Mouse (Mus musculus): ENCODE data around the gene Cpz.

The Cpz gene

GRCm38 (mm10) chr5:35530442-35530841 lies 4.9 kb upstream of the Cpz start:
- no peak for DNase-seq (ENCODE audit: low spot score)

DNA sequence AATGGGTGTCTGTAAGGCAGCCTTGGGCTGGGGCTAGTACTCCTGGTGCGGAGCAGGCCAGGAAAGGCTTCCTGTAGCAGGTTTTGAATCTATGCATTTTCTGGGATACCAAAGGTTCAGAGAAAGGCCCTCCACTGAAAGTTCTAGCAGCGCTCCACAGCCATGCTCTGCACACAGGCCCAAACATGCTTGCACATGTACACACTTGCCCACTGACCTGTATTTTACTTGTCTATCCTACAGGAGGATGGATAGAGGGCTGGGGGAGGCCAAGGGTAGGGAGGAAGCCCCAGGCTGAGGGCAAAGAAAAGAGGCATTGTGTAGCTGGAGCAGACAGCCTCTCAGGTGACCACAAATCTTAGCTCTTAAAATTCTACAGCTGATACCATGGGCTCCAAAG lies 1.1 kb downstream of the Cpz start:
- no peak for DNase-seq (ENCODE audit: low spot score)

- DNase-seq (ENCODE audit: low spot score), result peak; percentile 33
These were observed 1.8 kb downstream of the Cpz start for GRCm38 (mm10) chr5:35523735-35524134.

GRCm38 (mm10) chr5:35516781-35517180 lies 8.7 kb downstream of the Cpz start:
- no peak for DNase-seq (ENCODE audit: low spot score)

GRCm38 (mm10) chr5:35510589-35510988 lies 14.9 kb downstream of the Cpz start:
- DNase-seq (ENCODE audit: low spot score), result peak; percentile 38

DNA sequence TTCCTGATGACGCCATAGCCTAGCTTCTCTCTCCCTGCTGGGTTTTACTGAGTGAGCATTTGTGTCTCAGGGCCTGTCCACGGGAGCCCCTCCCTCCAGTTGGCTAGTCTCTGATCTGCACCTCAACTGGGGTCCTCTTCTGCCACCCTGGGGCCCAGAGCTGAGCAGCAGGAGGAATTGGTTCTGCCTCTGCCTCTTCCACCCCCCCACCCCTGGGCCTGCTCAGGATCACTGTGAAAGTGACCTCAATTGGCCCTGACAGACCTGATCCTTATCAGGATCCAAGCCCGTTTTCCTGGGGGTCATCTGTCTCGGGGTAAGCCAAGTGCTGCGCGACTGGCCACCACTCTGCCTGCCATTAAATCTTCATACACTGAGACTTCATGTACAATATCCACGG lies 20.5 kb downstream of the Cpz start:
- DNase-seq (ENCODE audit: low spot score), result no peak

DNA sequence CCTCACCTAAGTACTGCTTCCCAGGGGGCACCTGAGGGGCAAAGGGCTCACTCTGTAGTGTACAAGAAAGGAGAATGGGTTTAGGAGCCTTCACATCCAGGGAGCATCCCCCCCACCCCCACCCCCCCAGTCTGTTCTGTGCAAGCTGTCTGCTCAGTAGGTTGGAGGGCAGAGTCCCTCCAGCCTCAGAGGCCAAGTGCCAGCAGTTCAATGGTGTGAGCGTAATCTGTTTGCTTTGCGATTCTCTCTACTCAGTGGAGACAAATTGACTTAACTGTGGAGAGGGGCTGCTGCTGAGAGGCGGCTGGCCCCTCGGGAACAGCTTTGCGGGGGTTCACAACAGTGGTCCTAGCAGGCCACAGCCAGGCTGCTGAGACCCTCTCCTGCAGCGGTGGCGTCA lies 28.2 kb downstream of the Cpz start:
- DNase-seq (ENCODE audit: low spot score), result no peak

GRCm38 (mm10) chr5:35495989-35496388 lies 29.5 kb downstream of the Cpz start:
- no peak for DNase-seq (ENCODE audit: low spot score)

GRCm38 (mm10) chr5:35494773-35495390 lies 30.6 kb downstream of the Cpz start:
- no peak for DNase-seq (ENCODE audit: low spot score)

GRCm38 (mm10) chr5:35493770-35494169 lies 31.7 kb downstream of the Cpz start:
- no peak for DNase-seq (ENCODE audit: low spot score)

DNA sequence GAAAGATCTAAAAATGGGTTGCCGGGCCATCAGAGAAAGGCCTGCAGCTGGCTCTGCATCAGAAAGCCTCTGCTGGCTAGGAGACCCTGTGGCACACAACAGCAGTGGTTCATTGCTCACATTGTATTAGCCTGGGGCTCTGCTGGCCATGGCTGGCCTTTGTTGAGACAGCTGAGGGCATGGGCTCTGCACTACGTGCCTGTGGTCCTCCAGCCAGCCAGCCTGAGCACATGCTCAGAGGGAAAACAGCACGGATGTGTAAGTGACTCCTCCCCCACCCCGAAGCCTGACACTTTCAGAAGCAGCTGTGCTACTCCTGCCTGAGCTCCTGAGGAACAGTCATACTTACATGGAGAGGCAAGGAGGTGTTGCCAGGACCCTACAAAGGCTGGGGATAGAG lies 46.0 kb downstream of the Cpz start:
- DNase-seq (ENCODE audit: low spot score), result no peak

- DNase-seq (ENCODE audit: low spot score), result no peak
These were observed 50.3 kb downstream of the Cpz start for GRCm38 (mm10) chr5:35475236-35475635.

- DNase-seq (ENCODE audit: low spot score), result no peak
These were observed 54.5 kb downstream of the Cpz start for GRCm38 (mm10) chr5:35470885-35471528.

DNA sequence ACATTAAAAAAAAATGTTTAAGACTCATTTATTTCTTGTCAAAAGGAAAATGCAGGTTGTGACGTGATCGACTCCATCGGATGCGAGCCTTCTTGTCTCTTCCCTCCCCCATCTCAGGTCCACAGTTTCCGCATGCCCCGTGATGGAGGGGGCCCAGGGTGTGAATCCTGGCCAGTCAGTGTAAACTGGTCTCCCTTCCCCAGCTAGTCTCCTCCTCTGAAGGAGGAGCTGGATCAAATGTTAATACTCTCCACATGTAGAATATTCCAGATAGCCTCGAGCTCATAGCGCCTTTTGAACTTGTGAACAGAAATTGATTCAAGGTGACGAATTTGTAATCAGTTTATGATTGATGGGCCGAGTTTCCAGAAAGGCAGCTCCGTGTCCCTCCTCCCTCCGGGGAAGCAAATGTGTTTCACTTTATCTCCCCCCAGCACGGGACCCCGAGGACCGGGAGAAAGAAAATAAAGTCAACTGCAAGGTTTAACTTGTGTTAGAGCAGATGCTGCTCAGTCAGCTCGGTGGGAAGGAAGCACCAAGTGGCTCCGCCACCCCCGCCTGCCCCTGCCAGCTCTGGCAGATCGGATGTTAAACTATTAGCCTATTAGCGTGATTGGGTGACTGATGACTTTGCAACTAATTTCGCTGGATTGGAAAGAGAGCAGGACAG lies 59.4 kb downstream of the Cpz start:
- no peak for DNase-seq (ENCODE audit: low spot score)

DNA sequence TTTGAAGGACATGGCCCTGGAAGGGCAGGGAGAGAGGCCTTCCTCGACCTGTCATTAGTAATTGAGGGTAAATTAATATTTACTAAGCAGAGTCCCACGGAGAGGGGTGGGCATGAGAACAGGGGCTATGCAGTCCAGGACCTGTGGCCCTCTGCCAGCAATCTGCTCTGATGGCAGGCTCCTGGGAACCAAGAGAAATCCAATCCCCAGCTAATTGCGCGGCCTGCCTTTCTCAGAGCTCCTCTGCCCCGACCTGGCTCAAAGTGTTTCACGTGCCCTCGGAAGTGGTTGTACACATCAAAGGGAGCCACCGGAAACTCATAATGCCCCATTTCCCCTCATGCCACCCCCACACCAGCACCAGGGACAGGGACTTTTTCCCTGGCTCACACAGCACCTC lies 63.4 kb downstream of the Cpz start:
- DNase-seq (ENCODE audit: low spot score), result no peak

DNA sequence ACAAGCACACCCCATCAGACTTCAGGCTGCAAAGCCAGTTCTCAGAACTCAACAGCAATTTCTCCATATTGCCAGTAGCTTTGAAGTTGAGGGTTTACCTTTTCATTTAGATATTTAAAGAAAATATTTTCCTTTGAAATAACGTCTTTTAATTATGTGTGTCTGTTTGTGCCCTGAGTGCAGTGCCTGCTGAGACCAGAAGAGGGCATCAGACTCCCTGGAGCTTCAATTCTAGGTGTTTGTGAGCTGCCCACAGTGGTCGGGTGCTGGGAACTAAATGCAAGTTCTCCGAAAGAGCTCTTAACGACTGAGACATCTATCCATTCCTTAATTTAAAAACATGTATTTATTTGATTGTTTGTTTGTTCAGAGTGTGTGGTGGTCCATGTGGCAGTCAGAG lies 65.7 kb downstream of the Cpz start:
- DNase-seq (ENCODE audit: low spot score), result no peak

DNA sequence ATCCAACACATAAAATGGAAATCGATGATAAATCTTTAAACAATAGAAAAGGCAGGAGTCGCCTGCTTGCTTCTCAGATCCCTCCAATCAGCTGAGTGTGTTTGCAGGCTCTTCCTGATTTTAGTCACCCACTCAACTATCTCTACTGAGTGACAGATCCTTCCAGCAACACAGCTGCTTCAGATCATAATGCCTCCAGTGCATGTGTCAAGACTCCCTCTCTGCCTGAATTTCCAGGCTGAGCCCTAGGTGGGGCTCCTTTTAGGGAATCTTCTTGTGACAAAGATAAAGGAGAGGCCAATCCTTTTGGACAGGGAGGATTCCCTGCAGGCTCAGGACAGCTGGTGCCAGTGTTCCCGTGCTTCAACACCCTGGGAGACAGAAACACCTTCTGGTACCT lies 67.2 kb downstream of the Cpz start:
- DNase-seq (ENCODE audit: low spot score), result no peak

- DNase-seq (ENCODE audit: low spot score), result no peak
These were observed 68.1 kb downstream of the Cpz start for GRCm38 (mm10) chr5:35457364-35457763.

- no peak for DNase-seq (ENCODE audit: low spot score)
These were observed 71.2 kb downstream of the Cpz start for GRCm38 (mm10) chr5:35454187-35454800.

Data from testis, postnatal 14 days (tissue).